Mouse (Mus musculus) heart, postnatal 25 days (tissue): Measurements from ENCODE around the gene Cwc25. TPM values are rescaled to one million over a fixed set of nuclear protein-coding genes. Genes with fewer than 3 reads are reported as not detected.
A peak's percentile ranks its signal among the peaks of the same experiment; 100 is the strongest.

ENCODE experiments used
- DNase-seq: peaks from one replicate; pipeline ENCODE4 v3.0.0; 2022; ENCODE audit warnings: low spot score
- intact Hi-C: fragments of 180-260 bp; cut with DNase I; formaldehyde crosslinking; loops from one replicate; pipeline ENCODE4 v1.15.1; 2025
- total RNA-seq, 2 experiments: library from RNA; stranded (reverse); gene quantifications; 2 replicates each; pipeline ENCODE4 v1.2.3; 2021

Gene Cwc25
- total RNA-seq, 2 experiments from 2014 or later, result 7.0 to 7.2 TPM

DNA sequence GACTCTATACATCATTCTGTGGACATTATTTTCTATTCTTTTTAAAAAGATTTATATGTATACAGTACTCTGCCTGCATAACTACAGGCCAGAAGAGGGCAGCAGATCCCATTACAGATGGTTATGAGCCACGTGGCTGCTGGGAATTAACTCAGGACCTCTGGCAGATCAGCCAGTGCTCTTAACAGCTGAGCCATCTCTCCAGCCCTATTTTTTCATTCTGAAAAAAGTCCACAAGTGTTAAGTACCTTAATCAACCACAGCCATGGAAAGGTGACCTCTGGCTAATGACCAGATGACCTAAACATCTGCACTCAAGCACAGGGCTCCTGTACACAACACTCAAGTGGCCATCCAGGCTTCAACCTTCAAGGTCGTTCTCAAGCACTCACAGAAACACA, 10.8 kb upstream of the Cwc25 start:
- no peak for DNase-seq
- intact Hi-C loops, result no loop called here

DNA sequence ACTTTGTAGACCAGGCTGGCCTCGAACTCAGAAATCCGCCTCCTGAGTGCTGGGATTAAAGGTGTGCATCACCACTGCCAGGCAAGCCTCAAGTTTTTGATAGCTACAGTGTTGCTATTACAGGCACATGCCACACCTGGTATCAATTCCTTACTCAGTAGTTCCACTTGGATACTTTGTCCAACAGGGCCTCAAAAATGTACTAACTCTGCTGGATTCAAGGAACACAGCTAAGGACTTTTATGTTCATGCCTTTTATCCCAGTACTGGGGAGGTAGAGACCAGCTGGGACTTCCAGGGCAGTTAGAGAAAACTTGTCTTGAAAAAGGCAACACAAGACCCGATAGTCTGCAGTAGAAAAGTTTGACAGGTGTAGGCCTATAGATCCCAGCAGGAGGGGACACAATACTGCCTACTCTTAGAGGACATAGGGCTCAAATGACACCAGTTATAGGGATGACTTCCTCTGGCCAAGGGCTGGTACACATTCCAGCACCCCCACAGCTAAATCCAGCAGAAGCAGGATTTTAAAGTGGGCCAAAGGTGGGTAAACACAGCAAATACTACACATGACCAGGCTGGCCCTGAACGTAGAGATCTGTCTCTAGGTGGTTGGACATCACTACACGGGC, 10.3 kb upstream of the Cwc25 start:
- intact Hi-C loops, result no loop called here
- DNase-seq, result no peak

DNA sequence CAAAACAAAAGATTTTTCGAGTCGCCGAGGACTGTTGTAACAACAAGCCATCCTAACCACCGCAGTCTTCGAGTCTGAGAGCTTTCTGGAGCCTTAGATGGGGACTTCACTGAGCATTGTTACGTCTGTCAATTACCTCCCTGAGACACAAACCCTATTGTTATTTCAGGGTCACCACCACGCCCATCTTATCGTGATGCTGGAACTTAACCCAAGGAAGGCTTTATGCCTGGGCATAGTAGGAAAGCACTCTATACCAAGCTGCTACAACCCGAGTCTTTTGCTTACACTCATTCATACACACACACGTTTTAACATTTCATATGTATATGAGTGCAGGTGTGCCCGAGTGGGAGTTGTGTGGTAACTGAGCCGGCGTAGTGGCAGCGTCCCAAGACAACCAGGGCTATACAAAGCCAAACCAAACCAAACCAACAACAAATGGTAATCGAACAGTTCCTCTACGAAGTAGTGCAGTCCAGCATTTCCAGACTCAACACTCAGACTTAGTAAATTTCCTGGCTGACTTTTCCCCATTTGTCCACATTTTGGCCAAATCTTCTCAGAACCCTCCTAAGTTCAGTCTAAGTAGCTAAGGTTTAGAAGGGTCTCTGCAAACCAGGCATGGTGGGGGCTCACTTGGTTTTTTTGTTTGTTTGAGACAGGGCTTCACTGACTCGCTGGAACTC, 9.6 kb upstream of the Cwc25 start, which contains the start of gene 1700001P01Rik:
TSS of gene 1700001P01Rik (minus strand) at position 111 of the 689 bp plus-strand sequence.
- intact Hi-C loops, result no loop called here
- no peak for DNase-seq

DNA sequence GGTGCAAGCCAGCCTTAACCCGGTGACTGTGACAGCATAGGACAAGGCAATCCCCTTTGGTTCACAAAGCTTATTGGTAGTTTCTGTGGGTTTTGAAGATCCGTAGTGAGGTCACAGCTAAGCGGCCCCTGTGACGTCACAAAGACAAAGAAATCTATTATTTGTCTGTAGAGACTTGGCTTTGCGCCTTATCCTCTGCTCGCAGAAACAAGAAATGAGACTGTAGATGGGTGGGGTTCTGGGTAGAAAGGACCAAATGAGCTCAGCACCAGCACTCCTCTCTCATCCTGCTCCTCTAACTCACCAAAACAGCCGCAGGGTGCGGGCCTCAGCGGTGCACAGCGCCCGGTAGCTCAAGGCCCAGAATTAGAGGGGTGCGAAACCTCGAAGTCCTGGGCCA, 8.8 kb upstream of the Cwc25 start:
- intact Hi-C loops, result no loop called here

DNA sequence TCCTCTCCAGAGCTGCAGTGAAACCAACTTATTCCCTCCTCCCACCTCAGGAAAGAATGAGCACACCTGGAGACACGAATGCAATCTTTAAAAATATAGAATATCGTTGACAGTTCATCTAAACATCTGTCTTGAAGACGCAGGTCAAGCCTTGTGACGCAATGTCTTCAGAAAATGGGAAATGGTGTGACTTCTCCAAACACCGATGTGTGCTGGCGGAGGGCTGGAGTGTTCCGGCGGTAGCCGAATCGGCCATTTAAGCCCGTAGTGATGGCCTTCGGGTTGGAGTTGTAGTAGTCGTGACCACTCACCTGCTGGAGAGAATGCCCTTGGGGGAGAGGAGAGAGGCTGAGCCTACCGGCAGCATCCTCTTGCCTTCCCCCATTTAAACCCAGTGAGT, 5.1 kb upstream of the Cwc25 start:
- no peak for DNase-seq
- intact Hi-C loops, result no loop called here

More for the DNA sequence above, 8.8 kb upstream of the Cwc25 start:
- DNase-seq, result no peak

DNA sequence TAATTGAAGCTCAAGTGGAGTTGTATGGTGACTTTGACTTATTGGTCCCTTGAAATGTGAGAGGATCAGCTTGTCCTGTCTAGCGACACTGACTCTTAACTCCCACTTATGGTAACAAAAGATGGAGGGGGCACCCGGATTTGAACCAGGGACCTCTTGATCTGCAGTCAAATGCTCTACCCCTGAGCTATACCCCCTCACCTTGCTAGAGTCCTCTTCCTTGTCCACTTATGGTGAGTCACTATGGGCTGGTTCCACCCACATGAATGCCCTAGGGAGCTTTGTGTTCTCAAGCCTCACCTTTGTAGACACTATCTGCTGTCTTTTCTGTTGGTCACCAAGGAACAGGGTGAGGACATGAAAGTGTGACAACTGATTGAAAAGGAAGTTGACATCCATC, 3.3 kb upstream of the Cwc25 start:
- no peak for DNase-seq
- intact Hi-C loops, result no loop called here

DNA sequence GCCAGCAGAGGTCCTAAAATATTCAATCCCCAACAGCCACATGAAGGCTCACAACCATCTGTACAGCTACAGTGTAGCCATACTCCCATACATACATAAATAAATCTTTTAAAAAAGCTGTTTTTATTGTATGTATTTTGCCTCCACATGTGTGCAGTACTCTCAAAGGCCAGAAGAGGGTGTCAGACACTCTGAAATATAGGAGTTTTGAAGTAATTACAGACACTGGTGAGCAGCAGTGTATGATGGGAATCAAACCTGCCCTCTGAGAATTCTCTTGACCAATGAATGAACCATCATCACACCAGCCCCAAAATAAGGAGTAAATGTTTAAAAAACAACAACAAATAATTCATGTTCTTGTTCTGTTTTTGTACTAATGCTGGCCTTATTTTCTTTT, 4.7 kb downstream of the Cwc25 start:
- intact Hi-C loops, result no loop called here
- no peak for DNase-seq

DNA sequence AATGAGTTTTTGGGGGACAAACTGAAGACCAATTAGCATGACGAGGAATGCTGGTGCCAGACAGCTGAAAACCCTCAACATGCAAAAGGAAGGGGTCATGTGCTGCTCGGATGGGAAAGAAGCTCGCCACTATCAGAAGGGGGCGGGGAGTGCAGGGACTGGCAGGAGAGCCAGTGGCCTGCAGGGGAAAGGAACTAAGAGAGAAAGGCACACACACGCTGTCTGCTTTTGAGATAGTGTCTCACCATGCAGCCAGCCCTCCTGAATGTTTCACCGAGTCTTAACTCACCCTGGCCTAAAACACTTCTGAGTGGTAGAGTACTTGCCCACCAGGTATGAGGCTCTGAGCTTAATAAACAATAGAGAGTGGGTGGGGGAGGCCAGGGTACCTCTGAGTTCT, 7.4 kb downstream of the Cwc25 start:
- intact Hi-C loops, result no loop called here
- DNase-seq, result no peak

DNA sequence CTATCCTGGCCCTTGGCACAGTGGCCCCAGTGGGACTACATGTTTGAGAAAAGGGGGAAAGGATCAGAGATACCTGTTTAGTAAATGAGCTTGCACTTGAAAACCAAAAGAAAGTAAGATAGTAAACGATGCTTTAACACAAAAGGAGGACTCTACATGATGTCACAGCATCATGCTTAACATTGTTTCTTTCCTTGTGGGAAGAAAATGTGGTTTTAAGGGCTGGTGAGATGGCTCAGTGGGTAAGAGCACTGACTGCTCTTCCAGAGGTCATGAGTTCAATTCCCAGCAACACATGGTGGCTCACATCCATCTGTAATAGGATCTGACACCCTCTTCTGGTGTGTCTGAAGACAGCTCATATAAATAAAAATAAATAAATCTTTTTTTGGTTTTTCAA, 8.2 kb downstream of the Cwc25 start:
- no peak for DNase-seq
- intact Hi-C loops, result no loop called here

DNA sequence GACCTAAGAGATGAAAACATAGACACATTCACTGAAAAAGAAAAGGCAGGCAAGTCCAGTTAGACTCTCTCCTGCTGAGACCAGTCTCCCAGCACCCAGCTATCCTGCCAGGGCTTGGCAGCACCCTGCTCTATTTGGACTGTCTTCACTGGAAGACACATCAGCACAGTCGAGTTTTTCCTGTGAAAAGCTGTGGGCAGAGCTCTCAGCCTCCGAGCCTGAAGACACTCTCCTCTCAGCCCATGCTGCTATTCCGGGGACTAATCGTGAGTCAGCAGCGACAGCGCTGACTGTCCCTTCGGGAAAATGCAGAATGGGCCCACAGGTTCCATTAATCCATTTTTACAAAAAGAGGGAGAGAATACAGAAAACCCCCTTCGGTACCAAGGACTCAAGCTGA, 13.1 kb downstream of the Cwc25 start:
- no peak for DNase-seq
- intact Hi-C loops, result no loop called here

DNA sequence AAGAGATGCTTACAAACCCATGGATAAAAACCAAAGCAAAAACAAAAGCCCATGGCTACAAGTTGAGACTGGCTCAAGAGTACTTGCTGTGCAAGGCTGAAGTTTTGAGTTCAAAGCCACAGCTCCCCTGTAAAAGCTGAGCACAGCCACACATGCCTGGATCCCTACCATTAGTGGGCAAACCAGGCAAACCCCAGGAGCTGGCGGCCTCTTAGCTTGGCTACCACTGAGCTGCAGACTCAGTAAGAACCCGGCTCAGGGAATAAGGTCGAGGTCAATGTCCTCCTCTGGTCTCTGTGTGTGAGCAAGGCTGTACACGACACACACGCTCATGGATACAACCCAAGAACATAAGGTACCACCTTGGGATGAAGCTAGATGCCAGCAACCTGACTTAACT, 17.9 kb downstream of the Cwc25 start:
- intact Hi-C loops, result no loop called here

DNA sequence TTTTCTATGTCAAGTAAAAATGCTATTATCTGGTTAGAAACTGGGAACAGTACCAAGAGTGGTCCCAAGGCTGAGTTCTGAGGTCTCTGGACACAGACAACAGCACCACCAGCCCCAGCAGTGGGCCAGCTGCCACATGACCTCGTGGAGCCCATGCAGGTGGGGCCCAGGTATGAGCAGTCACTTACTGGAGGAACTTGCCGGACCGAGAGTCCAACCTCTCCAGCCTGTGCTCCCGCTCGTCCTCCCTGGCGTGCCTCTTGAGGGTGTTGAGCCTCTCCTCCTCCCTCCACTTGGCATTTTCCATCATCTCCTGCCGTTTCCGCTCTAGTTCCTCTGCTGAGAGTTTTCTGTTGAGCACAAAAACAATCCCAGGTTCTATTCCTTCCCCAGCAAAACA, 18.6 kb downstream of the Cwc25 start:
- intact Hi-C loops, result no loop called here
- DNase-seq, result no peak

More for the DNA sequence above, 17.9 kb downstream of the Cwc25 start:
- no peak for DNase-seq

DNA sequence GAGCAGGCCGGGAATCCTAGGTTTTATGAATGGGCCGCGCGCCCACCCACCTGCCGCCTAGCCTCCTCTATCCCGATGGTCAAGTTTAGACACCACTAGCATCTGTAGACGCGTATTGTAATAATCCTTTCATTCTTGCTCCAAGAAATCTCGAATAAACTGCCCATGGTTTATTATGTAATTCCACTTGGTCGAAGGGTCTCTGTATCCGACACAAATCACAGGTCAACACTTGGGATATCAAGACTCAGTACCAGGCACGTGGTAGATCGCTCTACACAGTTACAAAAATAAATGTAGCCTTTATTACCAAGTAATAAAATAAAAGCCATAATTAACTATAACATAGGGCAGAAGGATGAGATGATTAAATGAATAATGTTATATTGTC, 21.0 kb downstream of the Cwc25 start:
- DNase-seq, result no peak
- intact Hi-C loops, result no loop called here

DNA sequence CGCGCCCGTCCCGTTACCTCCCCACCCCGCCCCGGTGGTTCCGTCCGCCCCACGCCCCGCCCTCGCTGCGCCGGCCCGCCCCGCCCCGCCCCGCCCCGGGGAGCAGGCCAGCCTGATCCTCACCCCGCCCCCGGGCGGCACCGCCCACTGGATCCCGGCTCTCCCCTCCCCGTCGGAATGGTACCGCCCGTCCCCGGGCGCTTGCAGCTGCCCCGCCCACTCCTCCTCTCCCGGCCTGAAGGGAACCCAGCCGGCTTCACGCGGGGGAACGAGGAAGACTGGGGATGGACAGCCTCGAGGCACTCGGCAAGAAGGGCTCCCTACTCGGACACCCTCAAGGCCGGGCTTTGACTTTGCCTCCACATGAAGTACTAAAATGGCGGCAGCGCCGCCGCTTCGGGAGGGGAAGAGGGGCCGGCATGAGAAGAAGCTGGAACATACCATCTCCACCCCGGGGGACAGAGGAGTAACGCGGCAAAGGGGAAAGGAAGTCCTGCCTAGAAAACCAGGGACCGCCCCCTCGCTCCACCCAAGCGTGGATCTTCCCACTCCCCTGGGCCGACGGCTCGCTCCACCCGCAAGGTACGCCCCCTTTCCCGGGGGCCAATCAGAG, 21.5 kb downstream of the Cwc25 start:
- peak; percentile 97 for DNase-seq
- intact Hi-C loops, result loop anchor here (5.0 kb wide), 1 partner anchor 43 kb away; the partner anchor contains the start of genes Pcgf2 and Psmb3

DNA sequence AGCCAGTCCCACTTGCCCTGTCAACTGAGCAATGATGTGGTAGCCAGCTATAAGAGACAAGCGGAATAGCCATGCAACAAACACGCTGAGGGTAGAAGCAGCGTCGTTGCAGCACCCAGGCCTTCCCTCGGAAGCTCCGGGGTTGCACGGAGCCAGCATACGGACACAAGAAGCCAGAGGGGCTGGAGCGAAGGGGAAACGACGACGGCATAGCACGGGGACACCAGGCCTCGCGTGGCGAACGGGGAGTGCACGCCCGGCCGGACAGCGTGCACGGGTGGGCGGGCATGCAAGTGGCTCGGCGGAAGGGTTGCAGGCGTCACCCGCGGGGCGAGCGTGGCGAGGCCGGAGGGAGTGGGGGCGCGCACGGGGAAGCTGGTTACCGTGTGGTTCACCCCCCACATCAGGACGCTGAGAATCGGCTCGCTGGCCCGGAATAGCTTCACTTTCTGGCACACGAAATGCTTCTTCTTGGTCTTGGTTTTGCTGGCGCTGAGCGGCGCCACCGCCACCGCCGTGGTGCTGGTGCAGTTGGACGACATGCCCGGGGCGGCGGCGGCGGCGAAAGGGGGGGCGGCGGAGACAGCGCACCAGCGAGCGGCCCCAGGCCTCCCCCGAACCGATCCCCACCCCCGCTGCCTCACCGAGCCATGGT, 22.2 kb downstream of the Cwc25 start, which contains the start of gene Pip4k2b:
TSS of gene Pip4k2b (minus strand) at position 642 of the 655 bp plus-strand sequence.
- DNase-seq, result no peak
- intact Hi-C loops, result loop anchor here (5.0 kb wide), 1 partner anchor 42 kb away; the partner anchor contains the start of genes Pcgf2 and Psmb3

DNA sequence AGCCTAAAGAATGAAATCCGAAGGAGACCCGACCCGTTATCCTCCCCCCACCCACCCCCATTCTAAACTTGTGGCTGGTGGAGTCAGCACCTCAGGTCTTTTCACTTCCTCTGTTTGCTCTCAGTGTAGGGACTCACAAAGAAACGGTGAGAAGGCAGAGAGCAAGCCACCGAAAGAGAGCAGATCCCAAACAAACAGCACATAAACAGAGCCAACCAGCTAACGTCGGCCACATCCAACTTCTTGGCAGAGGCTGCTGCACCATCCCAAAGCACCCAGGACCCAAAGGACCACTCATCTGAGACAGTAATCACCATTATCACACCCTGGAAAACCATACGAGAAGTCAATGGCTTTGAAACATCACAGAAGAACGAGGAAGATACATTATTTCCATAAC, 22.9 kb downstream of the Cwc25 start:
- intact Hi-C loops, result loop anchor here (5.0 kb wide), 1 partner anchor 41 kb away; the partner anchor contains the start of genes Pcgf2 and Psmb3
- DNase-seq, result no peak

DNA sequence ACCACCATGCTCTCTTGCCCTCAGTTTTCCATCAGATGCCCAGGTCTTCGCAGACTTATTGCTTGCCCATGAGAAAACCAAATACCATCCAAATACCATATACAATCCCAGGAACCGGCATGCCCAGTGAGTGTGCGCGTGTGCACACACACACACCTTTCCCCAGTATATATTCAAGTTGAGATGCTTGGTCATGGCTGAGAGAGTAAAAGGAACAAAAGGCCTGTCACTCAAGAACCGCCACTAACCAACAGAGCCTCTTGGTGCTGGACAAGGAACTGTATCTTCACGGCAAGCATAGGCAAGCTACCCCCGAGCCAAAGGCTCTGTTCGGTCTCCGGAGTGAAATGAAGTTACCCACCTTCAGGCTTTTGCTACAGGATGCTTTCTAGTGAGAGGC, 23.8 kb downstream of the Cwc25 start:
- intact Hi-C loops, result loop anchor here (5.0 kb wide), 1 partner anchor 40 kb away; the partner anchor contains the start of genes Pcgf2 and Psmb3
- DNase-seq, result no peak

DNA sequence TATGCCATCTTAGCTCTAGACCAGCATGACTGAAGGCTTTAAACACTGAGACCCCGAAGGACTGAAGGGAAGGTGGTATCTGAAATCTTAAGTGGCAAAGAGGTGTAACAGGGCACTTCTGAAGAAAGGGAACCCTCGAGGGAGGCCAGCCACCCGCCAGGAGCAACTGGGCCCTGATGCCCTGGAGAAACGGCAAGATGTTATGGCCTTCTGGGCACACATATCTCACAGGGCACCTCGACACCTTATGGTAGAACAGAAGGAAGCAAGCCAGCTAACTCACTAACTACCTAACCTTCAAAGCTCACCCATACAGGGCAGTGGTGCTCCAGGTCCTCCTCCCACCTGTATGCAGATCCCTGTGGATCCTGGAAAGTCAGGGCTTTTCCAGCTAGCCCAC, 24.2 kb downstream of the Cwc25 start:
- intact Hi-C loops, result loop anchor here (5.0 kb wide), 1 partner anchor 40 kb away; the partner anchor contains the start of genes Pcgf2 and Psmb3

DNA sequence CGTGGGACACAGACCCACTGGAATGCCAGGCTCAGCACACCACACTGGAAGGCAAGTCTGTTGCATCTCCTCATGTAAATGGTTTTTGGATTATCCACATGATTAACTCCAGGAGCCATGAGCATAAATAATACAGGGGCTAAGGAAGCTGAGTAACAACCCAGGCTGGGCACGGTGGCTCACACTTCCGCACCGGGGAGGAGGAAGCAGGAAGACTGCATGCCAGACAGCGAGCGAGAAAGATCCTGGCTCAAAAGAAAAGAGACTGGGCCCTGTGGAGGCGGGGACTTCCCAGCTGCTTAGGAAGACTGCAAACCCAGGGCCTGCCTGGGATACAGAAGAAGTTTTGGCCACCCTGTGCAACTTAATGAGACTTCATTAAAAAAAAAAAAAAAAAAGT, 26.2 kb downstream of the Cwc25 start:
- intact Hi-C loops, result loop anchor here (5.0 kb wide), 1 partner anchor 38 kb away; the partner anchor contains the start of genes Pcgf2 and Psmb3
- no peak for DNase-seq

More for the DNA sequence above, 24.2 kb downstream of the Cwc25 start:
- no peak for DNase-seq

DNA sequence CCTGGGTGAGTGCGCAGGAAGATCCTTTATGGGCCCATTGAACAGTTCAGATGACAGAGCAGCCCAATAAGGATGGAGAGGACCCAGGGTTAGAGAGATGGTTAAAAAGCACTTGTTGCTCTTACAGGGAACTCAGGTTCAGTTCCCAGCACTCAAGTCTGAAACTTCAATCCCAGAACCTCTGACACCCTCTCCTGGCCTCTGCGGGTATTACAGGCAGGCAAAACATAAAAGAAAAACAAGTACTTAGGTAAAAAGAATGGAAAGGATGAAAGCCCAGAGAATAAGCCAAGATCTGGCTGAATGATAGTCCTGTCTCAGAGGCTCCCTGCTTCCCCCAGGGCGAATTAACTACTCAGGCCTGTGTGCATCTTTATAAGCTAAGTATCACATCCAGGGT, 27.2 kb downstream of the Cwc25 start:
- DNase-seq, result no peak
- intact Hi-C loops, result no loop called here
